Mouse (Mus musculus) midbrain, postnatal 0 days (tissue): ENCODE results near the gene Gsx2. TPM values are rescaled to one million over a fixed set of nuclear protein-coding genes. Genes with fewer than 3 reads are reported as not detected.
A peak's percentile ranks its signal among the peaks of the same experiment; 100 is the strongest.

ENCODE experiments used
- ATAC-seq: fragments of 200-750 bp; cut with Nextera tagmentation; 2 replicates; pipeline ENCODE4 v1.8.0; 2017; ENCODE audit warnings: moderate number of reproducible peaks, mild to moderate bottlenecking, moderate TSS enrichment, moderate library complexity; ENCODE audit not compliant: low FRiP score
- DNase-seq: peaks from one replicate; pipeline ENCODE4 v3.0.0-alpha.2; 2015; ENCODE audit warnings: low spot score
- H3K27ac ChIP-seq: fragments of 300-500 bp; sonication (generic); 2 replicates; pipeline ENCODE4 v1.5.1; 2014; ENCODE audit warnings: low read depth, mild to moderate bottlenecking, low read length, mixed read lengths
- H3K27me3 ChIP-seq: fragments of 300-500 bp; sonication (generic); 2 replicates; pipeline ENCODE4 v1.6.1; 2014; ENCODE audit warnings: low read length, control low read depth, mixed read lengths; ENCODE audit not compliant: insufficient read depth
- H3K36me3 ChIP-seq: fragments of 300-500 bp; sonication (generic); 2 replicates; pipeline ENCODE4 v1.6.1; 2014; ENCODE audit warnings: low read length, control low read depth, mixed read lengths; ENCODE audit not compliant: insufficient read depth
- H3K4me1 ChIP-seq: fragments of 300-500 bp; sonication (generic); 2 replicates; pipeline ENCODE4 v1.6.1; 2014; ENCODE audit warnings: mild to moderate bottlenecking, control low read depth, antibody characterized with exemption, low read length, mixed read lengths; ENCODE audit not compliant: insufficient read depth
- H3K4me2 ChIP-seq: fragments of 300-500 bp; sonication (generic); 2 replicates; pipeline ENCODE4 v1.6.1; 2014; ENCODE audit warnings: low read depth, mild to moderate bottlenecking, low read length, mixed read lengths; ENCODE audit not compliant: poor library complexity, severe bottlenecking
- H3K4me3 ChIP-seq: fragments of 300-500 bp; sonication (generic); 2 replicates; pipeline ENCODE4 v1.5.1; 2014; ENCODE audit warnings: low read depth, mild to moderate bottlenecking, low read length, moderate library complexity
- H3K9ac ChIP-seq: fragments of 300-500 bp; sonication (generic); replicated peaks from 2 replicates; pipeline ENCODE4 v1.6.1; 2014; ENCODE audit warnings: mild to moderate bottlenecking, low read length, moderate library complexity, mixed read lengths; ENCODE audit not compliant: poor library complexity, severe bottlenecking
- H3K9me3 ChIP-seq: fragments of 300-500 bp; sonication (generic); 2 replicates; pipeline ENCODE4 v1.6.1; 2016; ENCODE audit warnings: low read length, control low read depth
- CTCF ChIP-seq: IDR thresholded peaks from 2 replicates; pipeline ENCODE4 v1.5.1; 2016; ENCODE audit warnings: antibody characterized with exemption, mild to moderate bottlenecking
- WGBS: fragments of 180-500 bp; shearing (Covaris S2); extraction: QIAGEN DNeasy Blood & Tissue Kit; methylation state at CpG from one replicate; pipeline ENCODE4 v1.1.7; 2014; 5-methylcytosine and 5-hydroxymethylcytosine counted together
- polyA plus RNA-seq: library from polyadenylated mRNA; unstranded; fragments of >200 nt; fragmentation: Nextera tagmentation; extraction: Ambion mirVana; gene quantifications from 2 replicates; pipeline ENCODE4 v1.2.1, GENCODE M21; 2015
- total RNA-seq: library from RNA; depleted of rRNA; stranded (reverse); fragments of >200 nt; gene quantifications from 2 replicates; pipeline ENCODE4 v1.2.3, GENCODE M21; 2014; rRNA removed

The Gsx2 gene
- total RNA-seq (not detected in 2 replicates), polyA plus RNA-seq (0.10 and 0.12 TPM in 2 replicates)

DNA sequence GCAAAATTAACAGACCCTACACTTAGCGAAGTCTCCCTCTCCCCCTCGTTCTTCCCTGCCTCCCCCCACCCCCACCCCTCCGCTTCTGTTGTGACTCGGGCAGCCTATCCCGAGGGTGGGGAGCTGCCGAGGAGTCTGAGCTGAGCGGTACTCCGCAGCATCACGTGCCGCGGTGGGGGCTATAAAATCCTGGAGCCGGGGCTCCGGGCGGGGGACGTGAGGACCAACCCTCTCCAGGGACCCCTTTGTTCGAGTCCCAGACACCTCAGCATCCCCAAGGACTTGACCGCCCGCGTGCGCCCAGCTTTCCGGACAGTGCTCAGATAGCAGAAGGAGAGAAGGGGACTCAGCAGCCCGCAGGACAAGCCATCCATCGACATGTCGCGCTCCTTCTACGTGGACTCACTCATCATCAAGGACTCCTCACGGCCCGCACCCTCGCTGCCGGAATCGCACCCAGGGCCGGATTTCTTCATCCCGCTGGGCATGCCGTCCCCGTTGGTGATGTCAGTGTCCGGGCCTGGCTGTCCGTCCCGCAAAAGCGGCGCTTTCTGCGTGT is at the start of gene Gsx2:
Gene Gsx2 (plus strand): TSS at position 219 of the 559 bp plus-strand sequence.
- no peak within 1 kb of the TSS for H3K27ac ChIP-seq
- no peaks in the 10 kb centered on the region for H3K36me3 ChIP-seq
- peak within 1 kb of the TSS; percentile 36 for H3K4me2 ChIP-seq
- no peak within 1 kb of the TSS for H3K9ac ChIP-seq
- DNase-seq (no peak), ATAC-seq (peak; percentile 47; the same call in 1 of the 2 replicates)
- 0% methylated on average over 38 of the region's 41 CpGs for WGBS
- peak within 1 kb of the TSS; percentile 25 for H3K4me3 ChIP-seq
- H3K4me1 ChIP-seq: no peaks in the 10 kb centered on the region
- no peak for TF ChIP-seq CTCF
- no peaks in the 10 kb centered on the region for H3K9me3 ChIP-seq
- H3K27me3 ChIP-seq: peaks cover 90% of the 10 kb centered on the region

DNA sequence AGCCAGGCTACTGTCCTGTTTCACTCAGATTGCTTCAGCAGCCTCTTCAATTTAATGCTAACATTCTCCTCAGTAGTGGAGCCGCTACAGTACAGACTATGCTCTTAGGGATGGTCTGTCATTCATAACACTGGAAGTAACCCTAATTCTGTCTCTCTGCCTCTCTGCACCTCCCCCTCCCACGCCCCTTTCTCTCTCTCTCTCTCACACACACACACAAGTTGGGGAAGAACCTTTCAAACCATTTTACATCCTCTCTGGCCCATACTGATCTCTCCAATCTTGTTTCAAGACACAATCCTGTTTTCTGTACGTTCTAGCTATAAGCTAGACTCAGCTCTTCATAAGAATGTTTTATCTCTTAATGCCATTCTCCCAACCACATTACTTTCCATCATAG is 39.9 kb upstream of the Gsx2 start:
- no peak for TF ChIP-seq CTCF
- H3K9ac ChIP-seq: no peak overlapping the region
- H3K27me3 ChIP-seq: no peaks in the 10 kb centered on the region
- DNase-seq (no peak), ATAC-seq (no peak)
- no peak overlapping the region for H3K27ac ChIP-seq
- H3K4me1 ChIP-seq: no peaks in the 10 kb centered on the region
- no peak overlapping the region for H3K4me3 ChIP-seq
- no peaks in the 10 kb centered on the region for H3K36me3 ChIP-seq
- 92% methylated on average over 3 of the region's 3 CpGs for WGBS
- no peak overlapping the region for H3K4me2 ChIP-seq
- H3K9me3 ChIP-seq: no peaks in the 10 kb centered on the region

DNA sequence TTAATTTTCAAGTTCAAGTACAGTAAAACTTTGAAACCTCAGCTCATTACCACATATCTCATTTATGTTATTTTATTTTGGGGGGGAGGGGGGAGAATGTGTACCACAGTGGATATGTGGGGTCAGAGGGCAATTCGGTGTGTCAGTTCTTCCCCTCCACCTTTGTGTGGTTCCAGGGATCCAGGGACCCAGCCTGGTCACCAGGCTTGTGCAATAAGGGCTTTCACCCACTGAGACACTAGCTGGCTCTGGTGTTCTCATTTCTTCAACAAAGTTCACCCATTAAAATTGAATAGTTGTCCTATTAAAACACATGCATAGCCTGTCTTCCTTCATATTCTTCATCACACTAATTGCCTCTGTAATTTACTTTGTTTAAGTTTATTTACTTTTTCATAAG is 36.1 kb upstream of the Gsx2 start:
- 86% methylated on average over 1 of the region's 1 CpGs for WGBS
- Histone ChIP-seq H3K4me2 (no peak overlapping the region), H3K27ac (no peak overlapping the region), H3K36me3 (no peaks in the 10 kb centered on the region), H3K4me3 (no peak overlapping the region), H3K4me1 (no peaks in the 10 kb centered on the region; the same call in 1 of the 2 replicates), H3K9me3 (no peaks in the 10 kb centered on the region), H3K27me3 (no peaks in the 10 kb centered on the region), H3K9ac (no peak overlapping the region)
- no peak for DNase-seq
- TF ChIP-seq CTCF: no peak
- no peak for ATAC-seq

DNA sequence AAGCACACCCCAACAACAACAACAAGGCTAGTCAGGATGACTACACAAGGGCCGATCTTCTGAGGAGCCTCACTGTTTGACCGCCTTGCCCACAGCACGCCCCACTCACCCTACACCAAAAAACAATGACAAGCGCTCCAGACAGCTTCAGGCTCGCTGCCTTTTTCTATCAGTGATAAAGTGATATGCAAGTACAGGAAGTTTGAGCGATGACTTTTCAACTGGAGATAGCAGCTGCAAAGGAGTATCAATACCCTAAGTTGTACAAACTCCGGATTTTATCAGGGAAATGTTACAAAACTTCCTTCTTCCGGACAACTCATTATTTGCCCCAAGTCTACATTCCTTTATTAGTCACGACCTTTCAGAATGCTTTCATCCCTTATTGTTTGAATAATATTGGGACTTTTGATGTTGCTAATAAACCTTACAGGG is 32.4 kb upstream of the Gsx2 start:
- Histone ChIP-seq H3K4me3 (peak overlapping the region; percentile 99), H3K36me3 (no peaks in the 10 kb centered on the region), H3K4me1 (no peaks in the 10 kb centered on the region; the same call in 1 of the 2 replicates), H3K9me3 (no peaks in the 10 kb centered on the region), H3K27ac (no peak overlapping the region), H3K27me3 (no peaks in the 10 kb centered on the region), H3K4me2 (peak overlapping the region; percentile 88), H3K9ac (peak overlapping the region; percentile 96)
- WGBS: 60% methylated on average over 9 of the region's 9 CpGs
- no peak for ATAC-seq
- TF ChIP-seq CTCF: no peak
- DNase-seq: no peak

DNA sequence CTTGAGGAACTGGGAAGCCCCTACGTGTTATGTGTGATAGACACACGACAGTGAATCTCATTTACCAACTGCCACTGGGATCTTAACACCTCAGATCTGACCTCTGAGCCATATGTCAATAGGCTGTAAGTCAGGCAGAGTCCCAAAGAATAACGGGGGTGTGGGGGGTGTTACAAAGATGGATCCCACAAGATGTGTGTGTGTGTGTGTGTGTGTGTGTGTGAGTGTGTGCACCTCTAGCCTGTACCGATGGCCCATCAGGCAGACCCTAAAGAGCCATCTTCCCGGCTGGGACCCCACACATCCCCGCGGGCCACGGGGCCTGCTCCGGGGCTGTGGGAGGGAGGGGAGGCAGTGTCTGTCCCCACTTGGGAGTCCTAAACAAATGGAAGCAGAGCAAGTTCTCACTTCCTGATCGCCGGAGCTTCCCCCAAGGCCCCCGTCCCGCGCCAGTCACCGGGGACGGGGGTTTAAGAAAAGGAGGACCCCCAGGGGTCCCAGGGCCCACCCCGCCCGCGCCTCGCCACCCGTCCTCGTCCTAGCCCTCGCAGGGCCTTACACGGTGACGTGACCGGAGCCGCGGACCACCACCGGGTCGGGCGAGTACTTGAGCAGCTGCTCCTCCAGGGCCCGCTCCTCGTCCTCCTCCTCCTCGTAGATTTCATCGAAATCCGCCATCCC is 31.6 kb upstream of the Gsx2 start:
- Histone ChIP-seq H3K4me1 (no peaks in the 10 kb centered on the region; the same call in 1 of the 2 replicates), H3K27ac (peak overlapping the region; percentile 80), H3K36me3 (no peaks in the 10 kb centered on the region), H3K9ac (peak overlapping the region; percentile 96), H3K4me2 (peak overlapping the region; percentile 88), H3K9me3 (no peaks in the 10 kb centered on the region), H3K27me3 (no peaks in the 10 kb centered on the region), H3K4me3 (peak overlapping the region; percentile 99)
- TF ChIP-seq CTCF: no peak
- ATAC-seq: peak; percentile 78
- 2% methylated on average over 27 of the region's 36 CpGs for WGBS
- peak; percentile 28 for DNase-seq

DNA sequence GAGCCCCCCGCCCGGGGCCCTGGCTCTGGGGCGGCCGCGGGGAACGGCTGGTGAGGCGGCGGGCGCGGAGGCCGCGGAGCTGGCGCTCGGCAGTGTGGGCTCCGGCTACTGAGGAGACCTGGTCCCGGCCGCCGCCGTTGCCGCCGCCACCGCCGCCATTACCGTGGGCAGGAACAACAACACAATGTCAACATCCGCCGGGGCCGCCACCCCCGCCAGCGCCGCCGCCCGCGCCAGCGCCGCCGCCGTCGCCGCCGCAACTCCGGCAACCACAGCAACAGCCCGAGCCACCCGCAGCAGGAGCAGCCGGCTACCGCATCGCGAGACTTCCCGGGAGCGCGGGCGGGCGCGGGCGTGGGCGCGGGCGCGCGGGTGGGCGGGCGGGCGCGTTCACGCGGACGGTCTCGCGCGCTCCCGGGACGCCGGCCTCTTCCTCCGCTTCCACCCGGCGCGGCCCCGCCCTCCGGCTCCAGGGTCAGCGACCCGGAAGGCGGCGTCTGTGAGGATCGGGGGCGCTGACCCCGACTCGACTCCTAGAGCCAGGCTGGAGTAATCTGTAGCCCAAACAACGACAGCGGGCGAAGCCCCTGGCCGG is 31.0 kb upstream of the Gsx2 start, which contains the start of gene Chic2:
Gene Chic2 (minus strand): TSS at position 465 of the 595 bp plus-strand sequence.
- WGBS: under 1% methylated on average over 44 of the region's 90 CpGs
- Histone ChIP-seq H3K36me3 (no peaks in the 10 kb centered on the region), H3K27ac (peak within 1 kb of the TSS; percentile 80), H3K27me3 (no peaks in the 10 kb centered on the region), H3K4me1 (no peaks in the 10 kb centered on the region; the same call in 1 of the 2 replicates), H3K4me2 (peak within 1 kb of the TSS; percentile 88), H3K9ac (peak within 1 kb of the TSS; percentile 96), H3K4me3 (peak within 1 kb of the TSS; percentile 99), H3K9me3 (no peaks in the 10 kb centered on the region)
- TF ChIP-seq CTCF: no peak
- peak; percentile 85 for DNase-seq
- peak; percentile 94 for ATAC-seq
